Mouse (Mus musculus) fibroblast of lung, adult 2 months (primary cell): ENCODE results near the gene Avp.

ENCODE experiments used
- DNase-seq: peaks from one replicate; pipeline ENCODE4 v3.0.0-alpha.2; 2011; ENCODE audit warnings: low read depth

Avp gene

GRCm38 (mm10) chr2:130569926-130570325, 12.4 kb downstream of the Avp start:
- DNase-seq: no peak

DNA sequence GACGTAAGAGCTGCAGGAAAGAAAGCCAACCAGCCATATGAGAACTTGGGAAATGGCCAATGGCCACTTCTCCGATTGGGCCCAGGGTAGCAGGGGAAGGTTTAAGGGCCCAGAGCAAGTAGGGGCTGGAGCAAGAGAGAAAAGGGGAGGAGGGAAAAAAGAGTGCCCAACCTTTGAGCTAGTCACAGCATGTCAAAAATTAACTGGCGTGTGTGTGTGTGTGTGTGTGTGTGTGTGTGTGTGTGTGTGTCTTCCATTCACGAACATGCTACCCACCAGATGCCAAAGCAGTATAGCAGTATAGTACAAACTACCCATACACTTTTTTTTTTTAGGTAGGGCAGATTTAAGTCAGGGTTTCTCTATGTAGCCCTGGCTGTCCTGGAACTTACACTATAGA, 13.4 kb downstream of the Avp start:
- no peak for DNase-seq

DNA sequence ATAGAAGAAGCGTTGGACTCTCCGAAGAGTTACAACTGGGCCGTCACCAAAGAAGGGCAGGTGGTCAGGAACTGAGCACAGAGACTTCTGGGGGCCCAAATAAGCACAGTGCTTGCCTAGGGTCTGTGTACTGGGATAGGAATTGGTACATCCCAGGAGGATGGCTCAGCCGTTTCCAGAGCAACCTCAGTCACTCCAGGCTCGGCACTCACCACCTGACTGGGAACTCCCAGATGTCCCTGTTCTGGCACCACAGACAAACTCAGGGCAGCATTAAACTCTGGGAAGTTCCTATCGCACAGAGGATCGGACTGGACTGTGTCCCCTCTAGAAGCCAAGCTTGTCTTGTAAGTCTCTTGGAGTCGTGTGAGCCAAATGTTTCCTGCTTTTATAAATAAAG, 17.4 kb downstream of the Avp start:
- DNase-seq: no peak

DNA sequence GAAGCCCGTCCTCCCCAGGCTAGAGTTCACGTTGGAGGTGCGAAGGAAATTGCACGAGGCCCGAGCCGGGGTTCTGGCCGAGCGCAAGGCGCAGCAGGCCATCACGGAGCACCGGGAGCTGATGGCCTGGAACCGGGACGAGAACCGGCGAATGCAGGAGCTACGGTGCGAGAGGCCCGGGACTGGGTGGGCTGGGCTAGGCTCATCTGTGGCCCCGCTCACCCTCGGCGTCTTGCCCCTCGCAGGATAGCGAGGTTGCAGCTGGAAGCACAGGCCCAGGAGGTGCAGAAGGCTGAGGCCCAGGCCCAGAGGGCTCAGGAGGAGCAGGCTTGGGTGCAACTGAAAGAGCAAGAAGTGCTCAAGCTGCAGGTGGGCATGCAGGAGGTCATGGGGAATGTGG, 18.3 kb downstream of the Avp start:
- no peak for DNase-seq

GRCm38 (mm10) chr2:130563212-130564055, 18.9 kb downstream of the Avp start, which contains the start of gene Mrps26:
Gene Mrps26 (plus strand): TSS chr2:130563742.
- peak; percentile 87 for DNase-seq

GRCm38 (mm10) chr2:130558015-130558414, 24.3 kb downstream of the Avp start:
- no peak for DNase-seq

DNA sequence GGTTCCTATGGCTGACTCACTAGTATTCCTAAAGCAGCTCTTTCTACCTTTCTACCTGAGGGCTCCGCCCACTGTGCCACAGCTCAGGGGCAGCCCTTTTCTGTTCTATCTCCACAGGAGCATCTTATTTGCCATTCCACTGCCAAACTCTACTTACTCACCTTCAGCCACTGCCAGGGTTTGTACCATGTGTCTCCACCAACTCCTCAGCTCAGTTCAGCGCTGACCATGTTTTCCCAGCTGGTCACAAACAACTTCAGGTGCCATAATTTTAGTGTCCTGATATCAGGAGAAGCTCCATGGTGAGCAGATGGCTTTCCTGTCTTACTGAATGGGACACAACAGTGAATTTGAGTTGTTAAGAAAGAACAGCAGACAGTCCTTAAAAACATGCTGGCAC, 24.9 kb downstream of the Avp start:
- DNase-seq: no peak

GRCm38 (mm10) chr2:130556292-130556691, 26.1 kb downstream of the Avp start:
- DNase-seq: no peak

GRCm38 (mm10) chr2:130554841-130555240, 27.5 kb downstream of the Avp start:
- DNase-seq: no peak

GRCm38 (mm10) chr2:130546957-130547356, 35.4 kb downstream of the Avp start:
- no peak for DNase-seq

GRCm38 (mm10) chr2:130540266-130540665, 42.1 kb downstream of the Avp start:
- no peak for DNase-seq

DNA sequence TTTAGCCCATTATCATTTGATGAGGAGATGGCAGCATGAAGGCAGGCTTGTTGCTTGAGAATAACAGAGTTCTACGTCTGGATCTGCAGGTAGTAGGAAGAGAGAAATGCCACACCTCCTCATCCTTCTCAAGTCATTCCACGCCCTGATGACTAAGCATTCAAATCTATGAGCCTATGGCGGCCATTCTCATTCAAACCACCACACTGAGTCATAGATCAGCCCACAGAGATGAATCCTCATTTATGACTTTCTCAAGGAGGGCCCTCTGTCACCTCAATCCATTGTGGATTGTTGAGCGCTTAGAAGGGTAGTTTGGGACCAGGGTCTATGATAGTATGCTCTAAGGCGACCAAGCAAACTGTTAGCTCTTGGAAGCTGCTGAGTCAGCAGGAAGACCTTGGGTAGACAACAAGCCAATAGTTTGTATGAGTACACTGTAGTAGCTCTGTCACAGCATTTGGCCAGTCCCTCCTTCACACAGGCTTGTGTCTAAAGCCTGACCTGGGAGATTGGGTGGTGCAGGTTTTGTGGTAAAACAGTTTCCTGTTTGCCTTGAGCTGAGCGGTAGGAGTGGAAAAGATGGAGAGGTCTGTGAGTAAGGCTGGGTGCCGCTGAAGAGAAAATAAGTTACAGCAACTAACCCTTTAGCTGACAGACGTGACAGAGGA, 43.3 kb downstream of the Avp start:
- no peak for DNase-seq

DNA sequence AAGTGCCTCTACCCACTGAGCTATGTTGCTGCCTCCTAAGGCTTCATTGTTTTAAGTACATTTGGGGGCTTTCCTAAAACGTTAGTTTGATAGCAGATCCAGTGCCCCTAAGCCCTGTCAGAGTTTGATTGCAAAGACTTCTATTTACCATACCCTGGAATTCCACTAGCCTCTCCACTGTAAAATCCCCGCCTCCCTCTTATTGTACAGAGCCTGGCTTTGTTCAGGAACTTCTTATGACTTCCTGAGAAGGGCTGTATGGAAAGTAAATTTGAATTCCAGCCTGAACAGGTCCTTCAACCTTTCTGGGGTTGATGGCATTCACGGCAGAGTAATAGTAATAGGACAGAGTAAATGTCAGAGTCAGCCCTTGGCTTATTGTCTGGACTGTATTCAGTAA, 45.5 kb downstream of the Avp start:
- no peak for DNase-seq

GRCm38 (mm10) chr2:130535017-130535416, 47.3 kb downstream of the Avp start:
- DNase-seq: no peak

GRCm38 (mm10) chr2:130532201-130532600, 50.2 kb downstream of the Avp start:
- no peak for DNase-seq
